Mouse (Mus musculus) kidney, postnatal 0 days (tissue): ENCODE measurements at regions not wholly inside any gene's neighbourhood (a gene's known extent, or its start where the extent isn't known, plus 50 kb on each side); places are given as distances from the start of the nearest gene placed in this dataset.
"Not testable (repeated sequence)": the region's sequence is repeated elsewhere in the genome, so short reads cannot be mapped to it uniquely, and the experiment has no call there.

Experiments
- ATAC-seq: fragments of 200-750 bp; cut with Nextera tagmentation; replicated peaks from 2 replicates; pipeline ENCODE4 v1.8.0; 2017; ENCODE audit warnings: low read depth, moderate number of reproducible peaks, moderate TSS enrichment, moderate library complexity; ENCODE audit not compliant: low FRiP score
- DNase-seq: peaks from one replicate; pipeline ENCODE4 v3.0.0-alpha.2; 2016; ENCODE audit warnings: low spot score
- H3K27ac ChIP-seq: fragments of 300-500 bp; sonication (generic); 2 replicates; pipeline ENCODE4 v1.5.1; 2014; ENCODE audit warnings: mild to moderate bottlenecking
- H3K27me3 ChIP-seq: fragments of 300-500 bp; sonication (generic); 2 replicates; pipeline ENCODE4 v1.6.1; 2014; ENCODE audit warnings: low read length, mixed read lengths; ENCODE audit not compliant: insufficient read depth
- H3K36me3 ChIP-seq: fragments of 300-500 bp; sonication (generic); 2 replicates; pipeline ENCODE4 v1.6.1; 2014; ENCODE audit warnings: low read length, mixed read lengths; ENCODE audit not compliant: insufficient read depth
- H3K4me1 ChIP-seq: fragments of 300-500 bp; sonication (generic); replicated peaks from 2 replicates; pipeline ENCODE4 v1.6.1; 2014; ENCODE audit warnings: antibody characterized with exemption, low read length, mixed read lengths; ENCODE audit not compliant: insufficient read depth
- H3K4me2 ChIP-seq: fragments of 300-500 bp; sonication (generic); 2 replicates; pipeline ENCODE4 v1.6.1; 2014; ENCODE audit warnings: mild to moderate bottlenecking, low read length, moderate library complexity, mixed read lengths
- H3K4me3 ChIP-seq: fragments of 300-500 bp; sonication (generic); replicated peaks from 2 replicates; pipeline ENCODE4 v1.5.1; 2014; ENCODE audit warnings: low read depth, low read length
- H3K9ac ChIP-seq: fragments of 300-500 bp; sonication (generic); 2 replicates; pipeline ENCODE4 v1.6.1; 2014; ENCODE audit warnings: low read depth, low read length
- H3K9me3 ChIP-seq: fragments of 300-500 bp; sonication (generic); replicated peaks from 2 replicates; pipeline ENCODE4 v1.6.1; 2016; ENCODE audit warnings: low read length, inconsistent platforms, mixed read lengths
- CTCF ChIP-seq: IDR thresholded peaks from 2 replicates; pipeline ENCODE4 v1.5.1; 2016; ENCODE audit warnings: antibody characterized with exemption, low read depth, mild to moderate bottlenecking, moderate library complexity
- WGBS: fragments of 180-500 bp; shearing (Covaris S2); extraction: QIAGEN DNeasy Blood & Tissue Kit; methylation state at CpG from one replicate; pipeline ENCODE4 v1.1.7; 2014; 5-methylcytosine and 5-hydroxymethylcytosine counted together

GRCm38 (mm10) chr3:21950571-21950970, 125.9 kb upstream of the Tbl1xr1 start:
- no peak overlapping the region for H3K27ac ChIP-seq
- H3K4me1 ChIP-seq: no peaks in the 10 kb centered on the region; the same call in 1 of the 2 replicates
- no peak for TF ChIP-seq CTCF
- ATAC-seq (no peak), DNase-seq (no peak)
- H3K4me3 ChIP-seq: no peak overlapping the region
- no peaks in the 10 kb centered on the region for H3K36me3 ChIP-seq
- no peak overlapping the region for H3K9ac ChIP-seq
- 70% methylated on average over 5 of the region's 5 CpGs for WGBS
- H3K9me3 ChIP-seq: no peaks in the 10 kb centered on the region
- H3K27me3 ChIP-seq: no peaks in the 10 kb centered on the region
- no peak overlapping the region for H3K4me2 ChIP-seq

GRCm38 (mm10) chr3:21951446-21952285, 124.8 kb upstream of the Tbl1xr1 start:
- no peak overlapping the region for H3K4me2 ChIP-seq
- H3K4me1 ChIP-seq: no peaks in the 10 kb centered on the region; the same call in 1 of the 2 replicates
- H3K9me3 ChIP-seq: no peaks in the 10 kb centered on the region
- TF ChIP-seq CTCF: no peak
- no peak overlapping the region for H3K27ac ChIP-seq
- H3K27me3 ChIP-seq: no peaks in the 10 kb centered on the region
- ATAC-seq (no peak), DNase-seq (no peak)
- H3K9ac ChIP-seq: no peak overlapping the region
- H3K36me3 ChIP-seq: no peaks in the 10 kb centered on the region
- H3K4me3 ChIP-seq: no peak overlapping the region
- WGBS: 90% methylated on average over 13 of the region's 13 CpGs

GRCm38 (mm10) chr3:21952695-21953415, 123.6 kb upstream of the Tbl1xr1 start:
- H3K4me1 ChIP-seq: no peaks in the 10 kb centered on the region; the same call in 1 of the 2 replicates
- no peaks in the 10 kb centered on the region for H3K27me3 ChIP-seq
- ATAC-seq (peak; percentile 69), DNase-seq (peak; percentile 79)
- no peak for TF ChIP-seq CTCF
- peak overlapping the region; percentile 25; the same call in 1 of the 2 replicates for H3K27ac ChIP-seq
- no peak overlapping the region for H3K4me2 ChIP-seq
- H3K9ac ChIP-seq: no peak overlapping the region
- 39% methylated on average over 8 of the region's 8 CpGs for WGBS
- H3K9me3 ChIP-seq: no peaks in the 10 kb centered on the region
- no peak overlapping the region for H3K4me3 ChIP-seq
- no peaks in the 10 kb centered on the region for H3K36me3 ChIP-seq

GRCm38 (mm10) chr3:21953416-21953810, 123.0 kb upstream of the Tbl1xr1 start:
- no peak for TF ChIP-seq CTCF
- Histone ChIP-seq H3K27ac (peak overlapping the region; percentile 25; the same call in 1 of the 2 replicates), H3K4me3 (no peak overlapping the region), H3K9ac (no peak overlapping the region), H3K36me3 (no peaks in the 10 kb centered on the region), H3K9me3 (no peaks in the 10 kb centered on the region), H3K4me2 (no peak overlapping the region), H3K4me1 (no peaks in the 10 kb centered on the region), H3K27me3 (no peaks in the 10 kb centered on the region)
- ATAC-seq (no peak), DNase-seq (no peak)
- 81% methylated on average over 6 of the region's 6 CpGs for WGBS

- Histone ChIP-seq H3K9me3 (no peaks in the 10 kb centered on the region), H3K4me3 (no peak overlapping the region), H3K4me2 (no peak overlapping the region), H3K27me3 (no peaks in the 10 kb centered on the region), H3K4me1 (no peaks in the 10 kb centered on the region), H3K27ac (no peak overlapping the region), H3K36me3 (no peaks in the 10 kb centered on the region), H3K9ac (no peak overlapping the region)
- DNase-seq (no peak), ATAC-seq (no peak)
- 60% methylated on average over 2 of the region's 2 CpGs for WGBS
- no peak for TF ChIP-seq CTCF
Observed at GRCm38 (mm10) chr3:21955681-21956080, 120.8 kb upstream of the Tbl1xr1 start.

- not testable (repeated sequence) for H3K4me1 ChIP-seq, H3K4me3 ChIP-seq, H3K9me3 ChIP-seq, H3K9ac ChIP-seq, H3K27me3 ChIP-seq, H3K36me3 ChIP-seq, ATAC-seq, H3K27ac ChIP-seq, DNase-seq, H3K4me2 ChIP-seq
- 63% methylated on average over 6 of the region's 6 CpGs for WGBS
Observed at GRCm38 (mm10) chr3:21957105-21957504, 119.3 kb upstream of the Tbl1xr1 start.
